In genomic region chr7:73120276-73120675, GRCm38 (mm10) we compare ENCODE assay signal across 15 mouse cellular contexts.
DNase-seq lines count a peak whose midpoint lies in the region; ATAC-seq and TF ChIP-seq lines count a peak whose summit lies in the region.
"Had no signal": no experiment of that assay in that cellular context is flagged by ENCODE, and none has a peak within 500 bp of the region (broad histone marks: within the 10 kb centered on the region; RNA-seq: fewer than 3 reads in every experiment).

No protein-coding gene starts in this region.

- no peak overlapping the region for H3K4me2 ChIP-seq in lung, embryonic 14.5 days
- H3K4me2 ChIP-seq: liver, embryonic 12.5 days; neural tube, embryonic 13.5 days; stomach, embryonic 15.5 days had no signal

- H3K4me3 ChIP-seq in heart, embryonic 10.5 days: no peak overlapping the region
- no peak overlapping the region for H3K4me3 ChIP-seq in lung, embryonic 14.5 days (ENCODE audit: low read depth, low read length)
- H3K4me3 ChIP-seq: liver, embryonic 12.5 days; megakaryocyte, embryonic 14.5 days; neural tube, embryonic 13.5 days; stomach, embryonic 15.5 days had no signal

- H3K9me3 ChIP-seq in heart, embryonic 10.5 days: no peaks in the 10 kb centered on the region
- no peaks in the 10 kb centered on the region for H3K9me3 ChIP-seq in lung, embryonic 14.5 days (ENCODE audit: low read depth, low read length)
- H3K9me3 ChIP-seq: liver, embryonic 12.5 days; neural tube, embryonic 13.5 days; stomach, embryonic 15.5 days had no signal

- no peak overlapping the region for H3K27ac ChIP-seq in heart, embryonic 10.5 days
- H3K27ac ChIP-seq in lung, embryonic 14.5 days (ENCODE audit: low read depth): no peak overlapping the region
- H3K27ac ChIP-seq: hindbrain, postnatal 0 days; liver, embryonic 12.5 days; neural tube, embryonic 13.5 days; stomach, embryonic 15.5 days had no signal

- no peak overlapping the region for H3K9ac ChIP-seq in lung, embryonic 14.5 days
- H3K9ac ChIP-seq: liver, embryonic 12.5 days; neural tube, embryonic 13.5 days; stomach, embryonic 15.5 days had no signal

- no peak for ATAC-seq in lung, embryonic 14.5 days (ENCODE audit: insufficient read depth)
- ATAC-seq in erythroid progenitor cell, adult 5-6 weeks (replicated peaks; ENCODE audit: low FRiP score, poor library complexity, severe bottlenecking): no peak
- ATAC-seq in CD4-positive, CD25-positive, alpha-beta regulatory T cell, adult 4 months: no peak
- ATAC-seq: hindbrain, postnatal 0 days; liver, embryonic 12.5 days; lung, postnatal 0 days had no signal

- no peak for TF ChIP-seq POLR2A in brain, embryonic 14.5 days (IDR thresholded peaks at IDR 0.05; ENCODE audit: borderline replicate concordance, extremely low read depth, insufficient read depth, insufficient read length, poor library complexity, severe bottlenecking)

- no peaks in the 10 kb centered on the region for H3K4me1 ChIP-seq in heart, embryonic 10.5 days
- H3K4me1 ChIP-seq in lung, embryonic 14.5 days (ENCODE audit: insufficient read depth): peaks cover 4% of the 10 kb centered on the region; the same call in 1 of the 2 replicates
- H3K4me1 ChIP-seq: liver, embryonic 12.5 days; megakaryocyte, embryonic 14.5 days; stomach, embryonic 15.5 days had no signal

- H3K27me3 ChIP-seq in heart, embryonic 10.5 days (ENCODE audit: insufficient read depth, poor library complexity, severe bottlenecking): peaks cover 5% of the 10 kb centered on the region
- no peaks in the 10 kb centered on the region for H3K27me3 ChIP-seq in lung, embryonic 14.5 days (ENCODE audit: insufficient read depth, low read length)
- H3K27me3 ChIP-seq: liver, embryonic 12.5 days; megakaryocyte, embryonic 14.5 days; neural tube, embryonic 13.5 days; stomach, embryonic 15.5 days had no signal

- TF ChIP-seq CTCF in lung, embryonic 14.5 days (IDR thresholded peaks at IDR 0.05; ENCODE audit: low read depth): no peak
- TF ChIP-seq CTCF in brain, embryonic 14.5 days (IDR thresholded peaks at IDR 0.05; ENCODE audit: borderline replicate concordance, extremely low read depth, insufficient read depth, insufficient read length): no peak

- peak; percentile 37 to 51 for DNase-seq in heart, adult 18-20 months
- no peak for DNase-seq in heart, embryonic 10.5 days (ENCODE audit: low spot score)
- peak; percentile 13 for DNase-seq in lung, embryonic 14.5 days
- DNase-seq in lung, postnatal 14 days: no peak
- DNase-seq in brain, embryonic 14.5 days (ENCODE audit: low read depth): peak; percentile 75
- peak; percentile 54 for DNase-seq in forelimb bud, embryonic 11.5 days (ENCODE audit: low read depth, low spot score)
- DNase-seq: adrenal gland, postnatal 36 days had no signal

- H3K36me3 ChIP-seq in heart, embryonic 10.5 days: no peaks in the 10 kb centered on the region
- H3K36me3 ChIP-seq in lung, embryonic 14.5 days (ENCODE audit: insufficient read depth): no peaks in the 10 kb centered on the region
- H3K36me3 ChIP-seq: liver, embryonic 12.5 days; neural tube, embryonic 13.5 days; stomach, embryonic 15.5 days had no signal

- WGBS in heart, embryonic 10.5 days: 71% methylated on average over 9 of the region's 9 CpGs
- WGBS in lung, embryonic 14.5 days: 32% methylated on average over 9 of the region's 9 CpGs

Comparison
In these comparisons a context has a peak if more than half of its experiments do, and no peak if none do; other contexts are left out.
1. DNase-seq: peak in heart, adult 18-20 months (2 of 2), lung, embryonic 14.5 days (single experiment), brain, embryonic 14.5 days (single experiment) and forelimb bud, embryonic 11.5 days (single experiment); none in heart, embryonic 10.5 days (single experiment) and lung, postnatal 14 days (single experiment).